Mouse (Mus musculus) cerebellum, adult 11 months (tissue): ENCODE data around the gene Igdcc4.
A peak's percentile ranks its signal among the peaks of the same experiment; 100 is the strongest.

Source experiments
- DNase-seq: peaks from one replicate; pipeline ENCODE4 v3.0.0; 2022

The Igdcc4 gene

DNA sequence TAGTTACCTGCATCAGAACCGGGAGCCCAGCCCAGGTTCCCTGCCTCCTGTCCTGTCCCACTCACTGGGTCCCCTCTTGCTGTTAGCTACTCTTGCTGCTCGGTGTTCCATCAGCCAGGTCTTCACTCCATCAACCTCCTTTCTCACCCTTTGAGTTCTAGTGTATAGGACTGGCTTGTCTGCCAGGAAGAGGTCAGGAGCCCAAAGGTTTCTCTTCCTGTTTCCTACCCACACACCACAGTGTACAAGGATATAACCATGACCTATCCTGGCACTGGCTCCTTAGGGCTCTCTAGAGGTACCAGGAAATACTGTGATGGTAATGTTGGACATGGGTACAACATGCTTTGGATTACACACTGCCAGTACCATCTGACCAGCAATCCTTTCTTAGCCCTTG is 12.4 kb downstream of the Igdcc4 start:
- DNase-seq = no peak

DNA sequence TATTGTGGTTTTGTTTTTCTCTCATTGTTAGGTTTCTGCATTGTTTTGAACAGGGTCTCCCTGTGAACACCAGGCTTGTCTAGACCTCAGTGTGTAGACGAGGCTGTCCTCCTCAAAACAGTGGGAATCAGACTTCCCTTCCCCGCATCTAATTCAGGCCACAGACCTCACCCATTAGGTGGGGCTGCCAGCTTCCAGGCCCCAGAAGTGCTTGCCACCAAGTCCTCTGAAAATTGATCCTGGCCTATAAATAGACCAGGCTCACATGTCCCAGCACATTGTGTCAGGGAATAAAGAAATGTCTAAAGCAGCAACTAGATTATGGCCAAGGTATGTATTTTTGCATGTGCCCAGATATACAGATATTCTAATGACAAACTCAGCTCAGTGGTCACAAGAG is 14.6 kb downstream of the Igdcc4 start:
- no peak for DNase-seq

DNA sequence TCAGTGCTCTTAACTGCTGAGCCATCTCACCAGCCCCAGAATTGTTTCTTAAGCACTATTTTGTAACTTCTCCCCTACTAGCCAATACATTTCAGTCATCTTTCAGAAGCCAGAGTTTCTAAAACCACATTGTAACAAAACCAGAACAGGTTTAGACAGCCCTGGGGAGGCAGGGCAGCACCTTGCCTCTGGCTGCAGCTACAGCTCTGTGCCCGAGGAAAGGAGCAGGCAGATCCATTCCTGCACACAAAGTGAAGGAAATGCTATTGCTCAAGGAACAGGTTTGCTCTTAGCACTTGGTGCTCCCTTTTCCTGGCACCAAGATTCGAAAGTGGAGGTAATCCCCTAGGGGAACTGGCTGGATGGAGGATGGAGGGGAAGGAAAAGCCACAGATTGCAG is 16.2 kb downstream of the Igdcc4 start:
- no peak for DNase-seq

DNA sequence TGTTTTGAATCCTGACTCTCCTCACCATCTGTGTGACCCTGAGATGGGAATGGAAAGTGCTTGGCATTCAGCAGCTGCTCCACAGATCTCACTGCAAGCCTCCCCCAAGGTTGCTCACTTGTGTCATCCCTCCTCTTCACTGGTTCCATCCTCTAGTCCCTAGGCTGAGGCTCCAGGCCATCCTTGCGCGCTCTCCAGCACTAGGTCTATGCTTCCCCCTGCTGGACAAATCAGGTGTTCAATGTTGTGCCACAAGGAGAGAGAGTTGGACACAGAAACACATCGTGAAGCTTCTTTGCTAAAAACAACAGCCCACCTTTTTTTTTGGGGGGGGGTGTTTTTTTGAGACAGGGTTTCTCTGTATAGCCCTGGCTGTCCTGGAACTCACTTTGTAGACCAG is 19.6 kb downstream of the Igdcc4 start:
- peak; percentile 54 for DNase-seq

DNA sequence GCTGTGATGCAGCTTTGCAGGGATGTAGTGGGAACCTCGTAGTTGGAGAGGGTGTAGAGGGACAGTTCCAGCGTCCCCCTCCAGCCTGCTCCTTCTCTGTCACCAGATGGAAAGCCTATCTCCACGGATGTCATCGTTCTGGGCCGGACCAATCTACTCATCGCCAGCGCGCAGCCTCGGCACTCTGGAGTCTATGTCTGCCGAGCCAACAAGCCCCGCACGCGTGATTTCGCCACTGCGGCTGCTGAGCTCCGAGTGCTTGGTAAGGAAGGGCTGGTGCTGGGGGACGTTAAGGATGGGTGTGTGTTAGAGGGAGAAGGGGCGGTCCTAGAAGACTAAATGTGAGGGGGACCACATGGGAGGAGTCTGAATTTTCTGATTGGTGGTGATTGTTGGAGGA is 21.3 kb downstream of the Igdcc4 start:
- DNase-seq = no peak

DNA sequence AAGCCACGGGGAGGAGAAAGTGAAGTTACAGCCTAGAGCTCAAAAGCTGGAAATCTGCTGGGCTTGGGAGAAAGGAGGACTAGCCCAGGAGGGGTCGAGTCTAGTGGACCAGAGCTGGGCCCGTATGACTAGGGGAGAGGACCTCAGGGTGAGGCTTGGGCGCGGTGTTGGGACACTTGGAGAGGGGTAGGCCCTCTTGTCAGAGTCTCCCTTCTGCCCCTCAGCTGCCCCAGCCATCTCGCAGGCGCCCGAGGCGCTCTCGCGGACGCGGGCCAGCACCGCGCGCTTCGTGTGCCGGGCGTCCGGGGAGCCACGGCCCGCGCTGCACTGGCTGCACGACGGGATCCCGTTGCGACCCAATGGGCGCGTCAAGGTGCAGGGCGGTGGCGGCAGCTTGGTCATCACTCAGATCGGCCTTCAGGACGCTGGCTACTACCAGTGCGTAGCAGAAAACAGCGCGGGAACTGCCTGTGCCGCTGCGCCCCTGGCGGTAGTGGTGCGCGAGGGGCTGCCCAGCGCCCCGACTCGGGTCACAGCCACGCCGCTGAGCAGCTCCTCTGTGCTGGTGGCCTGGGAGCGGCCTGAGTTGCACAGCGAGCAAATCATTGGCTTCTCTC is 22.4 kb downstream of the Igdcc4 start:
- DNase-seq = no peak

DNA sequence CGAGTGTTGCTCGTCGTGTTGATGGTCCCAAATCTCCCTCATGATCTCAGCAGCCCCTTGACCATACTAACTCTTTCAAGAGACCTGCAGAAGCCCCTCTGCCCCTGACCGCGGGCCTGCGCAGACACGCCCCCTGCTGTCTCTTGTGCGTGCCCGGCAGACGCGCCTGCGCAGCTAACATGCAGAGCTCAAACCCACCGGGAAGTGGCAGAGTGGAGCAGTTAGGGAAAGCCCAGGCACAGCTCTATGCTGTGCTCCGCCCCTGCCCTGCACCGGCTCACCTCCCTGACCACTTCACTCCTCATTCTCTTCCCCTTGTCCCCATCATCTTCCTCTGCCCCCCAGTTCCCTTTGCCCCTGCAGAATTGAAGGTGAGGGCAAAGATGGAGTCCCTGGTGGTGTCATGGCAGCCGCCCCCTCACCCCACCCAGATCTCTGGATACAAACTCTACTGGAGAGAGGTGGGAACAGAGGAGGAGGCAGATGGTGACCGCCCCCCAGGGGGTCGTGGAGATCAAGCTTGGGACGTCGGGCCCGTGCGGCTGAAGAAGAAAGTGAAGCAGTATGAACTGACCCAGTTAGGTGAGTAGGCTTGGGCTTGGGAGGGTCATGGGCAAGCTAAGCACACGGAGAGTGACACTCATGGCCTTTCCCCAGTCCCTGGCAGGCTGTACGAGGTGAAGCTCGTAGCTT is 27.0 kb downstream of the Igdcc4 start:
- DNase-seq = no peak

DNA sequence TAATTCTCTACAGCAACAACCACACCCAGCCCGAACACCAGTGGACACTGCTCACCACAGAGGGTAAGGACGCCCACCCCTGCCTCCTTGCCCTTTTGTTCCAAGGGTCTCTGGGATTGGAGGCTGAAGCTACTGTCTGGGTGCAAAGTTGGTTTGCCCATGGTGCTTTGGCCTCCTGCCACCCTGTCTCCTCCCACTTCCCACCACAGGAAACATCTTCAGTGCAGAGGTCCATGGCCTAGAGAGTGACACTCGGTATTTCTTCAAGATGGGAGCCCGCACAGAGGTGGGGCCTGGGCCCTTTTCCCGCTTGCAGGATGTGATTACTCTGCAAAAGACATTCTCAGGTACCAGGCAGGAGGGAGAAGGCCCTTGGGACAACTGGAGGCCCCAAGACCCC is 30.4 kb downstream of the Igdcc4 start:
- no peak for DNase-seq

DNA sequence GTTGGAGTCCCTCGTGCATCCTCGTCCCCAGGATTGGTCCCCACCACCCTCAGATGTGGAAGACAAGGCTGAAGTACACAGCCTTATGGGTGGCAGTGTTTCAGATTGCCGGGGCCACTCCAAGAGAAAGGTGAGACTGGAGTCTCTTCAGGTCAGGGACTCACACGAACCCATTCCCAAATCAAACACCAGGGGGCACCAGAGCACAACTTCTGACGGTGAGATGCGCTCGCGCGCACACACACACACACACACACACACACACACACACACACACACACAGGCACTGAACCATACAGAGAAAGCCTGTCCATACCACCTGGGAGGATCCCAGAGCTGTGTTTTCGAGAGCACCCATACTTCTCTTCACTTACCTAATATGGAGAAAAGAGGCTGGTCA is 32.5 kb downstream of the Igdcc4 start:
- DNase-seq = peak; percentile 62

DNA sequence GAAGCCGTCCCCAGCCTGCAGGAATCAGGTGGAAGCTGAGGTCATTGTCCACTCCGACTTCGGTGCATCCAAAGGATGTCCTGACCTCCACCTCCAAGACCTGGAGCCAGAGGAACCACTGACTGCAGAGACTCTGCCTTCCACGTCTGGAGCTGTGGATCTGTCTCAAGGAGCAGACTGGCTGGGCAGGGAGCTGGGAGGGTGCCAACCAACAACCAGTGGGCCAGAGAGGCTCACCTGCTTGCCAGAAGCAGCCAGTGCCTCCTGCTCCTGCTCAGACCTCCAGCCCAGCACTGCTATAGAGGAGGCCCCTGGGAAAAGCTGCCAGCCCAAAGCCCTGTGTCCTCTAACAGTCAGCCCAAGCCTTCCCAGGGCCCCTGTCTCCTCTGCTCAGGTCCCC is 33.8 kb downstream of the Igdcc4 start:
- DNase-seq = no peak

DNA sequence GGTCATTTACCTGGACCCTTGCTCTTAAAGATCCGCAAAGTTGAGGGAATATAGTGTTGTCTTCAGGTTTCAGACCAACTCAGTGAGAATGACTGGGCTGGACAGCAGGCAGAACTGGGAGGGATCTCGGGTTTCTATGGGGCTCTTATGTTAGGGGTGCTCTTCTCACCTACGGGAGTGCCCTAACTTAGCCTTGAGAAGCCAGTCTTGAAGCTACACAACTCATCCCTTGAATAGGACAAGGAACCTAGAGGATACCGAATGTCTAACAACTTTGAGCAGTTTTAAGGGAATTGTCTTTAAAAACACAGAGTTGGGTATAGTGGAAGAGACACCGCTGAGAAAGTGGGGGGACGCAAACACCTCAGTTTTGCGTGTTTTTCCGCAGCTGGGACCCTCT is 39.2 kb downstream of the Igdcc4 start:
- DNase-seq = no peak

DNA sequence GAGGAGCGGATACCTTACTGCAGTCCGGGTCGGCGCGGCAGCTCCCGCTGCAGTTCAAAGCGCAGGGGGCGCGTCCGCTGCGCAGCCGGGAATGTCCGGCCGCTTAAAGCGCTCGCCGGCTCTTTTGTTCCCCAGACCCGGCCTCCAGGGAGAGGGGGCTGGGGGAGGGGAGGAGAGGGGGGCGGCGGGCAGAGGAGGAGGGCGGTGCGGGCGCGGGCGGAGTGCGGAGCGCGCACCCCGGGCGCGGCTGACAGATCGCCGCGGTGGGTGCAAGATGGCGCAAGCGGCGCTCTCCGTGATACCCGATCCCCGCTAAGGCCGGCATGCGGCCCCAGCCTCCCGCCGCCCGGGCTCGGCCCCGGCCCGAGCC is 39.6 kb downstream of the Igdcc4 start, which contains the start of gene Igdcc3:
Igdcc3 (plus strand) TSS at position 254 of the 370 bp plus-strand sequence.
- DNase-seq = no peak

DNA sequence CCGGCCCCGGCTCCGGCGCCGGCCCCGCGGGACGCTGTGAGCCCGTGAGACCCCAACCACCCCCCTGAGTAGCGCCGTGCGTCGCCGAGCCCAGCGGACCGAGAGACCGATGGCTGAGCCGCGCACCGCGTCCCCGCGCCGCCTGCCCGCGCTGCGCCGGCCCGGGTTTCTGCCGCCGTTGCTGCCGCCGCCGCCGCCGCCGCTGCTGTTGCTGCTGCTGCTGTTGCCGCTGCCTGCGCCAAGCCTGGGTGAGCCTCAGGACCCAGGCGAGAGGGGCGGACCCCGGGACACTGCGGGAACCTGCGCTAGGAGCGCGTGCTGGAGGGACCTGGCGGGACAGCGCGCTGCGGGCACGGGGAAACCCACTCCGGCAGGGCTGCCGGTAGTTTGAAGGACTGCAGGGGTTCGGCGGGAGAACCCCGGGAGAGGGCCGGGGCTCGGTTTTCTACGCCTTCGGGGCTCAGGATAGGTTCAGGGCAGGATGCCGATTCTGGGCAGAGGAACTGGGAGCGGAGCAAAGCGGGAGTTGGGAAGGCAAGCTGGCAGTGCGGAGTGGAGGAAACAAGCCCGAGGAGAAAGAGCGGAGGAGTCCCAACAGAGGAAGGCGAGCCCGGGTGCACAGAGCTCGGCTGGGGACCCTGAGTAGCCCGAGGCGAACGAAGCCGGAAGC is 40.2 kb downstream of the Igdcc4 start:
- DNase-seq = no peak

DNA sequence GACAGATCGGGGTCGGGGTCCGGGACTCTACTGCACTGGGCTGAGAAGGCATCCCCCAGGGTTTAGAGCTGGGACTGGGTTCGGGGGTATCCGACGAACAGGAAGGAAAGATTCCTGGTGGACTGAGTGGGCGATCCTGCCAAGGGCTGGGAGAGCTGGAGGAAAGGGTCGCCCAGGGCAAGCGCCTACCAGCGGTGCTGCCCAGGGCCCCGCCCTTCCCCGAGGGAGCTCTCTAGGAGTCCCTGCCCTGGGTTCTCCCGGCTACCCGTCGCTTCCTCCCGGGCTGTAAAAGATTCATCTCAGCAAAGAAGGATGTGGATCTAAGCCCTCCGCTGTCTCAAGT is 40.7 kb downstream of the Igdcc4 start:
- DNase-seq = no peak

DNA sequence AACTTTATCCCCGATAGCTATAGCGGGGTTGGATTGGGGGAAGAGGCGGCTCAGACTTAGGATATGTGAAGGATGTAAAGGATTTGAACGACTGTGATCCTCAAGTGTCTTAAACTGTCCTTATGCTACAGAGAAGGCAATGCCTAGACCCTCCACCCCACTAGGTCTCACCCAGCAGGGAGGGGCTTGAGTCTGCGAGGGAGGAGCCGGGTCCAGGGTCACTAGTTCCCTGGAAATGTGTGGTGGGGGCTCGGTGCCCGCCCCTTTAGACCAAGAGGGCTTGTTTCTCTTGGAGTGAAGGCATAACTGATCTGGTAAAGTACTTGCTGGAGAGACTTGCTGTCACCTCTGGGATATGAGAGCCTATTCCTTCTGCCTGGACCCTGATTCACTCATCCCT is 41.1 kb downstream of the Igdcc4 start:
- no peak for DNase-seq

DNA sequence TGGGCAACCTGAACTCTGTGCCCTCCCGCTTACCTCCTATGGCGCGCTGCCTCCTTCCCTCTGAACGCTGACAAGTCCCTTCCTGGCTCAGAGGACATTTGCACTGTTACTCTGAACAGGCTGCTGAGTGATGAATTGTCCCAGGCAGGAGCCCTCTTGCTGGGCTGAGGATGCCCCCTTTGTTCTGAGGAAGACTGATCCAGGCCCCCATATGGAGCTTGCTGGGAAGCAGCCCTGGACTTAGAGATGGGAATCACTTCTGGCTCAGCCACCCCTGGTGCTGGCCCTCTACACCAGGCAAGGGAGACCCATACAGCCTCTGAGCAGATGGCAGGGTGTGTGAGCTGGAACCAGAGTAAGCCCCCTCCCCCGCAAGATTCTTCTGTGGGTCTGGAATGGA is 44.7 kb downstream of the Igdcc4 start:
- DNase-seq = no peak

DNA sequence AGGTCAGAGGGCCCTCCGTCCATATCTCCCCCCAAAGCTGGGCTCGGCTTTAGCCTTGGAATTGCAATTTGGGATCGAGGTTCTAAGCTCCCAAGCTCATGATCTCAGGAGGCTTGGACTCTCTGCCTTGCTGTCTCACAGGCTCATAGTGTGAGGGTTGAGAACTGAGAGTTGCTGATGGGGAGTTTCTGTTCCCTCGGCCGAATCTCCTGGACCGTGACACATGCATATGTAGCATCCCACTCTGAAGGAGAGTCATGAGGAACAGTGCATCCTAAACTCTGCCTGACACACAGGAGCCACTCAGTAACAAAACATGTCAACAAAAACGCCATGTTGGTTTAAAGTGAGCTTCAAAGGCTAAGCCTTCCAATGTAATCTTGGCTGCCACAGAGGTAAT is 47.2 kb downstream of the Igdcc4 start:
- DNase-seq = no peak

DNA sequence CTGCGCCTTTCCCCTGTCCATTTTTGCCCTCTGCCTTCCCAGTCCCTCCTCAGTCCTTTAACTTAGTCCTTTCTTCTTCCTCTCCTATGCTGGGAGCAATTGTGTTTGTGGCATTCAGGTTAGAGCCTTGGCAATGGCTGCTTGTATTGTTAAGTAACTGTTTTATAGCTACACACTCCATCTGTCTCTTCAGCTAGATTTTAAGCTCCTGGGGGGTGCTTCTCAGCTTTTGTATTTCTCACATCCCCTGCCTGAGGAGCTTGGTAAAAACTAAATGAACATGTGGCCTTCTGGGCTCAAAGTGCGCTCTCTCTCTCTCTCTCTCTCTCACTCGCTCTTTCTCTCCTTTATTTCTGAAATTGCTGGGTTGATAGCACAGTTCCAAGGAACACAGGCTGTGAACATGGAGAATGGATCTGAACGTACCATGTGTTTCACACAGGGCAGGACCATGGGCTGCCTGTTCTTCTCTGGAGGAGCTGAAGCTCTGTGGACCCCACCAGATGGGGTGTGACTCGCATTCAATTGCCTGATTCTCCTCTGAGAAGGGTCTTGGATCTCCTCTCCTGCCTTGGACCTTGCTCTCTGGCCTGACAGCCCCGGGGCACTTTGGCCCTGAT is 51.5 kb downstream of the Igdcc4 start:
- no peak for DNase-seq

DNA sequence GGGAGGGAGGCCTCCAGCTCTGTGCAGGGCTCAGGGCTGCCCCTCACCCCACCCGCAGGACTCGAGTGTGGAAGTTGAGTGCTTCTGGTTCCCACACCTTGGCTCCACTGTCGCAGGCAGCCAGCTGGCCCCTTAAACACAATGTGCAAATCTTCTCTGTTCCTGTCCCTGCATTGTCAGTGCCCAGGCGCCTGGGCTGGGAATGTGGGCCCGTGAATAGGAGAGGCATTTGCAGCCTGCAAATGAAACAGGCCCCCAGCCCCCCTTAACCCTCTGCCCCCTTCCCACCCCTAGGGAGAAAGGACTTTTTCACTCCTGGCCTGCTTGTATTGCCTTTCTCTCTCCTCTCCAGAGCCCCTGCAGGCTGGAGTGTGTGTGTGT is 52.0 kb downstream of the Igdcc4 start:
- no peak for DNase-seq

DNA sequence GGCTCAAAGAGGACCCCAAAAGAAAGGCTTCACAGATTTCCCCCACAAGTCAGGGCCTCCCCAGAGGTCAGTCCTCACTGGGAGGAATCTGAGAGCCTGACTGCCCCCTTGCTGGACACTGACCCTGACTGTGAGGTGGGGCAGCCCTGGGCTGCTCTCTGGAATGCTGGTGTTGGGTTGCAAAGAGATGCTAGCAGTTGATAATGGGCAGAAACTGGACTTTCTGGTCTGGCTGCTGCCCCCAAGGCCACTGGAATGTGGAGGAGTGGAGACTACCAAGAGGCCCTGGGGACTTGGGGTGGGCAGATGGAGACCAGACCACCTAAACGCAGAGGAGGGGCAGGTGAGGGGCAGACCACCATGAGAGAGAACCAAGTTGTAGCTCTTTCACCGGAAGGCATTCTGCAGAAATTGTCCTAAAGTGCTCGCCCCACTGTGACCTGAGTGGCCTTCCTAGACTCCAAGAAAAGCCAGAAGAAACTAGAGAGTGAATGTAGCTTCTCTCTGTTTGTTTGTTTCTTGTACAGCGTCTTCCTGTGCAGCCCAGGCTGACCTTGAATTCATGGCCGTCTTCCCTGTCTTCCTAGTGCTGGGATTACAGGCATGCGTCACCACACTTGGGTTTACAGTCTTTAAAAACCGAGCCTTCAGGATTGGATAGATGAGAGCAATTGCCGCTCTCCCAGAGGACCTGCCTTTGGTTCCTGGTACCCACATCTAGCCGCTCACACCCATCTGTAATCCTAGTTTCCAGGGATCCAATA is 53.6 kb downstream of the Igdcc4 start:
- no peak for DNase-seq

DNA sequence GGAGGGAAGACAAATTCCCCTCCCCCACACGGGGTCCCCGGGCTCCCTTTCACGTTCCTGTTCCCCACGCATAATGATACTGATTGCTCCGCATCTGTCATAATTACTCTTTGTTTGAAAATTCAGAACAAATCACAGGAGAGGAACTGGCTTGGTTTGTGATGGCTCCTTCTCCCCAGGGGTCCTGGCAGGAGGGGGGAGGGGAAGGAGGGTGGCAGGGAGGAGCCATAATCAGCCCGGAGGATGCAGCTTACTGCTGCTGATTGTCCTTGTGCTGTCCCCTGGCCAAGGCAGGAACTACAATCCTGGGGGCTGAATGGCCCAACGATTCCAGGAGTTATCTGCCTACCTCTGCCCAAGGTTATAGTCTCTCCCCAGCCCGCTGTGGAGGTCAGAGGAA is 55.3 kb downstream of the Igdcc4 start:
- no peak for DNase-seq

DNA sequence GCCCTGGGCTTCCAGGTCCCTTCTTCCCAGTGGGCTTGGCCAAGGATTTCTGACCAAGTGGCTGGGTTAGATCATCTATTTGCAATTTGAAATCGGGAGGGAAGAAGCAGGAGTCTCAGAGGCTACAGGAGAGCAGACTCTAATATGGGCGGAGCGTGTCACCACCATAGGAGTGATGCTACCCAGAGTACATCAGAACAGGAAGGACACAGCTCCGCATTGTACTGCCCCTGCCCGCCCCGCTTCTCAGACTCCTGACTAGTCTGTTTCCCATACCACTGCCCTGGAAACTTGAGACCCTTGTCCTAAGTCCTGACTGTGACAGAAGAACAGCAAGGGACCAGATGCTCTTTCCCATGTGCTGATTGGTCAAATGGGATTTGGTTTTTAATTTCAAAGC is 56.3 kb downstream of the Igdcc4 start:
- no peak for DNase-seq

DNA sequence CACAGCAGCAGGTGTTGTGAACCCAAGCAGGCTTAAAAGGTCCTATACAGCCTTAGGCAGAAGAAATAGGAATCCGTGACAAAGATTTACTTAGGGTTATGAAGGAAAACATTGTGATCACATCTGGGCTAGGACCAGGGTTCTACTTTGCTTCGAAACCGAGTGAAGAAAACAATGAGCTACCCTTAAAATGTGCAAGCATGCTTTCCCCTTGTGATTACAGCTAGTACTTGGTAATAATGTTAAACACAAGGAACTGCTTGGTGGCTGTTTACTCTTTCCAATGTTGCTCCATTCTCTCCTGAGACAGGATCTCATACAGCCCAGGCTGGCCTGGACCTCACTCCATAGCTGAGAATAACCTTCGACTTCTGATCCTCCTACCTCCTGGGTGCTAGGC is 59.9 kb downstream of the Igdcc4 start:
- DNase-seq = no peak

DNA sequence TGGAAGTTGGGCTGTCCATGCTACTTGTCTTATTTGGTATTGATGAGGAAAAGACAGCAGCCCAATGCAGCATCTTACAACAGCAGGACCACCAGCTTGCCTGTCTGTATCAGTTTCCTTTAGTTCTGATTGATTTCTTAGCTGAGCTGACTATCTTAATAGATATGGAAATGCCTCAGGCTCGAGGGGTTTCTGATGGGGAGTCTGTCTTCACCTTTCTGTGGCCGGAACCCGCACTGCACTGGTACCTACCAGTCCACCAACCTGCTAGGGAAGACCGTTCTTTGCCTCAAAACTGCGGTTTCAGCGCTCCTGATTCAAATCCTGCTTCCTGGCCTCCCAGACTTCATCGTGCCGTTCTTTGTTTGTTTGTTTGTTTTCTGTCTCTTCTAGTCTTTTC is 60.6 kb downstream of the Igdcc4 start:
- no peak for DNase-seq
